Mouse (Mus musculus) kidney, adult 2 months (tissue): Measurements from ENCODE around the gene 8030411F24Rik.

ENCODE experiments used
- CTCF ChIP-seq: fragments of 200-500 bp; conservative IDR thresholded peaks from 2 replicates; pipeline ENCODE4 v1.5.1; 2011; ENCODE audit warnings: low read depth, mild to moderate bottlenecking, control low read depth, low read length, moderate library complexity, mixed read lengths; ENCODE audit not compliant: insufficient read depth, insufficient read length
- POLR2A ChIP-seq: fragments of 200-500 bp; IDR thresholded peaks from one replicate; pipeline ENCODE4 v1.6.1; 2011; ENCODE audit warnings: low read depth, low read length, control low read depth

- TF ChIP-seq CTCF, result no peak
- TF ChIP-seq POLR2A, result no peak
Measured at GRCm38 (mm10) chr2:148750058-148750457, 31.8 kb upstream of the 8030411F24Rik start, which contains the start of gene Cstl1.
